Mouse (Mus musculus): ENCODE measurements at regions not wholly inside any gene's neighbourhood (a gene's known extent, or its start where the extent isn't known, plus 50 kb on each side); places are given as distances from the start of the nearest gene placed in this dataset.

GRCm38 (mm10) chr12:26631795-26632122, 162.8 kb downstream of the Cmpk2 start:
- Histone ChIP-seq H3K4me2 (ENCODE audit: insufficient read depth, low read depth, poor library complexity, severe bottlenecking) (no peak overlapping the region), H3K9ac (ENCODE audit: insufficient read depth, low read depth) (no peak overlapping the region)
- dilution Hi-C loops (cut with MboI; ENCODE audit: extremely low pct_ligation_motif_present, extremely low pct_unique_long_range_greater_than_20kb, low sequenced_read_pairs): no loop called here

GRCm38 (mm10) chr12:26631111-26631794, 162.2 kb downstream of the Cmpk2 start:
- H3K4me2 ChIP-seq (ENCODE audit: insufficient read depth, low read depth, poor library complexity, severe bottlenecking): no peak overlapping the region
- H3K79me2 ChIP-seq (replicated peaks; ENCODE audit: control insufficient read depth, extremely low read depth, insufficient read depth, poor library complexity, severe bottlenecking): no peaks in the 10 kb centered on the region
- no peak overlapping the region for H3K4me3 ChIP-seq (replicated peaks in 1 of 3; ENCODE audit: low read depth in 2 of 3, low read length in 2 of 3, poor library complexity in 1 of 3)
- H3K27ac ChIP-seq (ENCODE audit: insufficient read depth, low read depth): no peak overlapping the region
- H3K9ac ChIP-seq (ENCODE audit: insufficient read depth, low read depth): no peak overlapping the region
- dilution Hi-C loops (cut with MboI; ENCODE audit: extremely low pct_ligation_motif_present, extremely low pct_unique_long_range_greater_than_20kb, low sequenced_read_pairs): no loop called here
- no peaks in the 10 kb centered on the region for H3K36me3 ChIP-seq (replicated peaks in 1 of 2; ENCODE audit: control insufficient read depth in 1 of 2, insufficient read depth in 1 of 2, low read length in 1 of 2)
- no peak for DNase-seq (ENCODE audit: extremely low read depth)
- no peaks in the 10 kb centered on the region for H3K4me1 ChIP-seq (ENCODE audit: control insufficient read depth in 1 of 2, insufficient read depth in 2 of 2)
- in situ Hi-C loops (cut with MboI; ENCODE audit: low pct_ligation_motif_present, low pct_unique_long_range_greater_than_20kb, low sequenced_read_pairs): no loop called here
- TF ChIP-seq ZMIZ1 (IDR thresholded peaks at IDR 0.05; ENCODE audit: low read depth, low read length): no peak
- TF ChIP-seq CHD2 (IDR thresholded peaks at IDR 0.05; ENCODE audit: low read length): no peak
- no peak for TF ChIP-seq ZNF384 (IDR thresholded peaks at IDR 0.05; ENCODE audit: low read depth, low read length)
- TF ChIP-seq RAD21 (IDR thresholded peaks at IDR 0.05; ENCODE audit: low read depth, low read length): no peak
- TF ChIP-seq MAFK (IDR thresholded peaks at IDR 0.05; ENCODE audit: insufficient replicate concordance, low read length): no peak
- TF ChIP-seq NRF1 (IDR thresholded peaks at IDR 0.05; ENCODE audit: low read depth, low read length): no peak
- H3K27me3 ChIP-seq (replicated peaks): no peaks in the 10 kb centered on the region
- no peaks in the 10 kb centered on the region for H3K9me3 ChIP-seq (replicated peaks; ENCODE audit: low read length)

More at GRCm38 (mm10) chr12:26631795-26632122, 162.8 kb downstream of the Cmpk2 start:
- no peaks in the 10 kb centered on the region for H3K36me3 ChIP-seq (replicated peaks in 1 of 2; ENCODE audit: control insufficient read depth in 1 of 2, insufficient read depth in 1 of 2, low read length in 1 of 2)
- TF ChIP-seq RAD21 (IDR thresholded peaks at IDR 0.05; ENCODE audit: low read depth, low read length) (no peak), EP300 (IDR thresholded peaks at IDR 0.05; ENCODE audit: low read length) (no peak), BHLHE40 (IDR thresholded peaks at IDR 0.05; ENCODE audit: low read depth, low read length) (no peak), USF1 (IDR thresholded peaks at IDR 0.05; ENCODE audit: low read depth, low read length) (no peak), MXI1 (IDR thresholded peaks at IDR 0.05; ENCODE audit: low read depth, low read length) (no peak), TBP (conservative IDR thresholded peaks at IDR 0.05; ENCODE audit: low read depth, low read length) (no peak), MEF2A (IDR thresholded peaks at IDR 0.05; ENCODE audit: borderline replicate concordance, low read depth, low read length) (no peak), POLR2A (IDR thresholded peaks at IDR 0.05; ENCODE audit: low read depth, low read length) (no peak), CHD1 (IDR thresholded peaks at IDR 0.05; ENCODE audit: low read depth, low read length) (no peak)
- no peak for DNase-seq (ENCODE audit: extremely low read depth)
- no peaks in the 10 kb centered on the region for H3K9me3 ChIP-seq (replicated peaks; ENCODE audit: low read length)
- no peaks in the 10 kb centered on the region for H3K79me2 ChIP-seq (replicated peaks; ENCODE audit: control insufficient read depth, extremely low read depth, insufficient read depth, poor library complexity, severe bottlenecking)
- no peak overlapping the region for H3K27ac ChIP-seq (ENCODE audit: insufficient read depth, low read depth)
- no peaks in the 10 kb centered on the region for H3K27me3 ChIP-seq (replicated peaks)
- in situ Hi-C loops (cut with MboI; ENCODE audit: low pct_ligation_motif_present, low pct_unique_long_range_greater_than_20kb, low sequenced_read_pairs): no loop called here
- no peaks in the 10 kb centered on the region for H3K4me1 ChIP-seq (ENCODE audit: control insufficient read depth in 1 of 2, insufficient read depth in 2 of 2)
- H3K4me3 ChIP-seq (replicated peaks in 1 of 3; ENCODE audit: low read depth in 2 of 3, low read length in 2 of 3, poor library complexity in 1 of 3): no peak overlapping the region
